Mouse (Mus musculus) hindbrain, embryonic 15.5 days (tissue): ENCODE results near the gene Ccdc61. TPM values are rescaled to one million over a fixed set of nuclear protein-coding genes. Genes with fewer than 3 reads are reported as not detected.

Experiments
- polyA plus RNA-seq: library from polyadenylated mRNA; unstranded; fragments of >200 nt; fragmentation: Nextera tagmentation; extraction: Ambion mirVana; gene quantifications from 2 replicates; pipeline ENCODE4 v1.2.1, GENCODE M21; 2015

The Ccdc61 gene
- polyA plus RNA-seq, 1 experiment from 2014 or later = 29.7 TPM

Other genes starting within 250 kb of the Ccdc61 start
- gene Psg20, start 224.2 kb downstream of the Ccdc61 start, polyA plus RNA-seq = 0.08 TPM in 1 of 2 replicates, not detected in the other
- not detected in 2 replicates for gene Psg22, start 192.3 kb downstream of the Ccdc61 start, polyA plus RNA-seq
- not detected in 2 replicates for gene Psg19, start 111.9 kb downstream of the Ccdc61 start, polyA plus RNA-seq
- 0.06 TPM in 1 of 2 replicates, not detected in the other for gene Psg17, start 88.8 kb downstream of the Ccdc61 start, polyA plus RNA-seq
- gene Mill2, start 70.4 kb downstream of the Ccdc61 start, polyA plus RNA-seq = 0.44 and 1.3 TPM in 2 replicates
- gene Pglyrp1, start 39.1 kb downstream of the Ccdc61 start, polyA plus RNA-seq = 22.9 and 25.9 TPM in 2 replicates
- gene Nova2, start 15.5 kb upstream of the Ccdc61 start, polyA plus RNA-seq = 12.5 and 13.0 TPM in 2 replicates
- 0.53 and 0.83 TPM in 2 replicates for gene Nanos2, start 77.0 kb upstream of the Ccdc61 start, polyA plus RNA-seq
- gene Mypop, start 80.8 kb upstream of the Ccdc61 start, polyA plus RNA-seq = 6.9 and 7.2 TPM in 2 replicates
- 31.6 and 35.2 TPM in 2 replicates for gene Irf2bp1, start 93.6 kb upstream of the Ccdc61 start, polyA plus RNA-seq
- gene Foxa3, start 113.1 kb upstream of the Ccdc61 start, polyA plus RNA-seq = 0.08 TPM in 1 of 2 replicates, not detected in the other
- gene Sympk, start 114.0 kb upstream of the Ccdc61 start, polyA plus RNA-seq = 27.5 and 30.1 TPM in 2 replicates
- 0.16 and 0.31 TPM in 2 replicates for gene Rsph6a, start 144.3 kb upstream of the Ccdc61 start, polyA plus RNA-seq
- 36.2 and 42.5 TPM in 2 replicates for gene Dmwd, start 165.8 kb upstream of the Ccdc61 start, polyA plus RNA-seq
- gene Dmpk, start 173.4 kb upstream of the Ccdc61 start, polyA plus RNA-seq = 10.5 and 10.9 TPM in 2 replicates
- gene Six5, start 184.2 kb upstream of the Ccdc61 start, polyA plus RNA-seq = 2.5 and 2.6 TPM in 2 replicates
- gene Gm4969, start 208.0 kb upstream of the Ccdc61 start, polyA plus RNA-seq = 6.9 and 8.1 TPM in 2 replicates
- gene Fbxo46, start 209.4 kb upstream of the Ccdc61 start, polyA plus RNA-seq = 16.2 and 16.6 TPM in 2 replicates
- 21.7 and 24.2 TPM in 2 replicates for gene Qpctl, start 238.9 kb upstream of the Ccdc61 start, polyA plus RNA-seq
- 116 and 118 TPM in 2 replicates for gene Snrpd2, start 239.3 kb upstream of the Ccdc61 start, polyA plus RNA-seq